ENCODE assay signal across 25 mouse cellular contexts in genomic region chr5:136406357-136406756, GRCm38 (mm10).
DNase-seq lines count a peak whose midpoint lies in the region; ATAC-seq and TF ChIP-seq lines count a peak whose summit lies in the region.
"Had no signal": no experiment of that assay in that cellular context is flagged by ENCODE, and none has a peak within 500 bp of the region (broad histone marks: within the 10 kb centered on the region; RNA-seq: fewer than 3 reads in every experiment).

No protein-coding gene starts in this region.

- no peaks in the 10 kb centered on the region for H3K9me3 ChIP-seq in intestine, postnatal 0 days (ENCODE audit: control insufficient read depth)
- no peaks in the 10 kb centered on the region for H3K9me3 ChIP-seq in intestine, embryonic 15.5 days
- no peaks in the 10 kb centered on the region for H3K9me3 ChIP-seq in liver, postnatal 0 days (ENCODE audit: low read length)
- H3K9me3 ChIP-seq in liver, embryonic 11.5 days (ENCODE audit: control insufficient read depth, low read length): peaks cover 4% of the 10 kb centered on the region; the same call in 1 of the 2 replicates
- H3K9me3 ChIP-seq in stomach, postnatal 0 days (ENCODE audit: control insufficient read depth, low read length): no peaks in the 10 kb centered on the region
- H3K9me3 ChIP-seq: forebrain, embryonic 10.5 days; heart, embryonic 10.5 days had no signal

- H3K27me3 ChIP-seq in intestine, postnatal 0 days (replicated peaks; ENCODE audit: control insufficient read depth, insufficient read depth, low read length): no peaks in the 10 kb centered on the region
- no peaks in the 10 kb centered on the region for H3K27me3 ChIP-seq in intestine, embryonic 15.5 days (replicated peaks)
- no peaks in the 10 kb centered on the region for H3K27me3 ChIP-seq in liver, postnatal 0 days (ENCODE audit: insufficient read depth, low read length)
- H3K27me3 ChIP-seq in liver, embryonic 11.5 days (replicated peaks; ENCODE audit: control insufficient read depth, insufficient read depth, low read length): no peaks in the 10 kb centered on the region
- no peaks in the 10 kb centered on the region for H3K27me3 ChIP-seq in stomach, postnatal 0 days (ENCODE audit: control insufficient read depth, insufficient read depth, low read length)
- H3K27me3 ChIP-seq: forebrain, embryonic 13.5 days; heart, embryonic 13.5 days; hindbrain, embryonic 12.5 days; Patski had no signal

- peaks cover 3% of the 10 kb centered on the region; the same call in 1 of the 2 replicates for H3K4me1 ChIP-seq in intestine, postnatal 0 days (replicated peaks; ENCODE audit: control insufficient read depth, insufficient read depth, low read length)
- peaks cover 15% of the 10 kb centered on the region for H3K4me1 ChIP-seq in intestine, embryonic 15.5 days (replicated peaks)
- H3K4me1 ChIP-seq in liver, postnatal 0 days (ENCODE audit: insufficient read depth): peaks cover 5% of the 10 kb centered on the region; the same call in 1 of the 2 replicates
- peaks cover 20% of the 10 kb centered on the region for H3K4me1 ChIP-seq in liver, embryonic 11.5 days (replicated peaks; ENCODE audit: control insufficient read depth, insufficient read depth, low read length)
- no peaks in the 10 kb centered on the region for H3K4me1 ChIP-seq in stomach, postnatal 0 days (replicated peaks; ENCODE audit: control insufficient read depth, insufficient read depth)

- no peak overlapping the region for H3K9ac ChIP-seq in intestine, postnatal 0 days (ENCODE audit: low read depth, low read length)
- no peak overlapping the region for H3K9ac ChIP-seq in intestine, embryonic 15.5 days
- H3K9ac ChIP-seq in liver, postnatal 0 days (replicated peaks): no peak overlapping the region
- H3K9ac ChIP-seq in liver, embryonic 11.5 days (ENCODE audit: low read depth, low read length): no peak overlapping the region
- H3K9ac ChIP-seq in stomach, postnatal 0 days (ENCODE audit: low read length): no peak overlapping the region
- H3K9ac ChIP-seq: forebrain, embryonic 13.5 days; heart, embryonic 13.5 days; hindbrain, embryonic 12.5 days had no signal

- no peak for ATAC-seq in intestine, postnatal 0 days
- no peak for ATAC-seq in intestine, embryonic 15.5 days
- no peak for ATAC-seq in liver, postnatal 0 days
- no peak for ATAC-seq in liver, embryonic 11.5 days (replicated peaks; ENCODE audit: low FRiP score)
- ATAC-seq in stomach, postnatal 0 days (ENCODE audit: low FRiP score, low TSS enrichment): 0 out of 2 replicates have a peak, but pooled peaks have one; percentile 30
- ATAC-seq: forebrain, embryonic 13.5 days; forebrain, embryonic 16.5 days; hindbrain, embryonic 16.5 days; Patski had no signal

- TF ChIP-seq EP300 in liver, postnatal 0 days (IDR thresholded peaks at IDR 0.05; ENCODE audit: low read depth): no peak
- no peak for TF ChIP-seq EP300 in stomach, postnatal 0 days (optimal IDR thresholded peaks at IDR 0.05)

- DNase-seq in liver, postnatal 0 days: no peak
- DNase-seq in liver, embryonic 11.5 days (ENCODE audit: low spot score): no peak
- peak; percentile 9 for DNase-seq in ES-CJ7 (ENCODE audit: low read depth, low spot score)
- DNase-seq in stomach, postnatal 0 days (ENCODE audit: low spot score): no peak
- DNase-seq in neural tube, embryonic 10.5 days (ENCODE audit: extremely low spot score, low spot score): no peak
- DNase-seq: adrenal gland, adult 2 months; adrenal gland, postnatal 25 days; B cell, adult 2 months; cerebellum, adult 11-12 months; cerebellum, adult 8-10 months; cerebellum, postnatal 10 days; gastrocnemius, postnatal 10 days; gastrocnemius, postnatal 36 days; heart, adult 2 months; heart, postnatal 14 days had no signal

- H3K36me3 ChIP-seq in intestine, postnatal 0 days (ENCODE audit: control insufficient read depth, insufficient read depth): peaks cover 3% of the 10 kb centered on the region; the same call in 1 of the 2 replicates
- peaks cover 6% of the 10 kb centered on the region for H3K36me3 ChIP-seq in intestine, embryonic 15.5 days
- no peaks in the 10 kb centered on the region for H3K36me3 ChIP-seq in liver, postnatal 0 days (replicated peaks; ENCODE audit: insufficient read depth, low read length)
- H3K36me3 ChIP-seq in liver, embryonic 11.5 days (ENCODE audit: control insufficient read depth, insufficient read depth, low read length): peaks cover 9% of the 10 kb centered on the region
- H3K36me3 ChIP-seq in stomach, postnatal 0 days (ENCODE audit: control insufficient read depth, insufficient read depth, low read length): no peaks in the 10 kb centered on the region

- TF ChIP-seq CTCF in intestine, postnatal 0 days (IDR thresholded peaks at IDR 0.05; ENCODE audit: low read depth): peak; percentile 51
- TF ChIP-seq CTCF in liver, postnatal 0 days (IDR thresholded peaks at IDR 0.05; ENCODE audit: low read depth): 0 out of 2 replicates have a peak, but pooled peaks have one; percentile 9
- TF ChIP-seq CTCF in stomach, postnatal 0 days (IDR thresholded peaks at IDR 0.05; ENCODE audit: low read depth): peak; percentile 45

- H3K4me3 ChIP-seq in intestine, postnatal 0 days (ENCODE audit: low read depth, low read length): no peak overlapping the region
- H3K4me3 ChIP-seq in intestine, embryonic 15.5 days (replicated peaks): no peak overlapping the region
- no peak overlapping the region for H3K4me3 ChIP-seq in liver, postnatal 0 days (ENCODE audit: low read depth, low read length)
- no peak overlapping the region for H3K4me3 ChIP-seq in liver, embryonic 11.5 days (ENCODE audit: low read depth, low read length)
- H3K4me3 ChIP-seq in stomach, postnatal 0 days (ENCODE audit: low read depth, low read length): no peak overlapping the region
- H3K4me3 ChIP-seq: forebrain, embryonic 10.5 days; forebrain, embryonic 13.5 days; heart, adult 2 months; heart, embryonic 10.5 days; heart, embryonic 13.5 days; hindbrain, embryonic 12.5 days had no signal

- H3K4me2 ChIP-seq in intestine, postnatal 0 days (replicated peaks; ENCODE audit: low read depth): no peak overlapping the region
- H3K4me2 ChIP-seq in intestine, embryonic 15.5 days (replicated peaks): no peak overlapping the region
- no peak overlapping the region for H3K4me2 ChIP-seq in liver, postnatal 0 days (ENCODE audit: low read depth, low read length)
- H3K4me2 ChIP-seq in liver, embryonic 11.5 days: no peak overlapping the region
- no peak overlapping the region for H3K4me2 ChIP-seq in stomach, postnatal 0 days (replicated peaks; ENCODE audit: low read depth)
- H3K4me2 ChIP-seq: forebrain, embryonic 13.5 days; heart, embryonic 13.5 days; hindbrain, embryonic 12.5 days had no signal

- no peak overlapping the region for H3K27ac ChIP-seq in intestine, postnatal 0 days (ENCODE audit: low read depth, low read length)
- no peak overlapping the region for H3K27ac ChIP-seq in intestine, embryonic 15.5 days
- no peak overlapping the region for H3K27ac ChIP-seq in liver, postnatal 0 days (ENCODE audit: low read depth)
- H3K27ac ChIP-seq in liver, embryonic 11.5 days (ENCODE audit: low read depth, low read length): no peak overlapping the region
- H3K27ac ChIP-seq in stomach, postnatal 0 days (replicated peaks): no peak overlapping the region
- H3K27ac ChIP-seq: forebrain, embryonic 10.5 days; forebrain, embryonic 13.5 days; heart, adult 2 months; heart, embryonic 10.5 days; heart, embryonic 13.5 days; hindbrain, embryonic 12.5 days had no signal
